Mouse (Mus musculus) kidney, embryonic 14.5 days (tissue): Measurements from ENCODE around the gene Atp13a3. TPM values are rescaled to one million over a fixed set of nuclear protein-coding genes. Genes with fewer than 3 reads are reported as not detected.
A peak's percentile ranks its signal among the peaks of the same experiment; 100 is the strongest.
"Not testable (repeated sequence)": the region's sequence is repeated elsewhere in the genome, so short reads cannot be mapped to it uniquely, and the experiment has no call there.

Source experiments
- ATAC-seq: fragments of 200-750 bp; cut with Nextera tagmentation; 2 replicates; pipeline ENCODE4 v1.8.0; 2017; ENCODE audit warnings: moderate number of reproducible peaks, mild to moderate bottlenecking, moderate TSS enrichment, moderate library complexity; ENCODE audit not compliant: low FRiP score, low TSS enrichment
- H3K27ac ChIP-seq: fragments of 300-500 bp; sonication (generic); 2 replicates; pipeline ENCODE4 v1.5.1; 2014; ENCODE audit warnings: low read depth, mild to moderate bottlenecking, low read length, moderate library complexity, mixed read lengths
- H3K27me3 ChIP-seq: fragments of 300-500 bp; sonication (generic); 2 replicates; pipeline ENCODE4 v1.6.1; 2014; ENCODE audit warnings: mild to moderate bottlenecking, low read length; ENCODE audit not compliant: control insufficient read depth, insufficient read depth
- H3K36me3 ChIP-seq: fragments of 300-500 bp; sonication (generic); 2 replicates; pipeline ENCODE4 v1.6.1; 2014; ENCODE audit warnings: low read length, mixed read lengths; ENCODE audit not compliant: control insufficient read depth, insufficient read depth
- H3K4me1 ChIP-seq: fragments of 300-500 bp; sonication (generic); 2 replicates; pipeline ENCODE4 v1.6.1; 2014; ENCODE audit warnings: low read length, mixed read lengths; ENCODE audit not compliant: control insufficient read depth, insufficient read depth
- H3K4me2 ChIP-seq: fragments of 300-500 bp; sonication (generic); replicated peaks from 2 replicates; pipeline ENCODE4 v1.6.1; 2014; ENCODE audit warnings: low read depth, mild to moderate bottlenecking, low read length
- H3K4me3 ChIP-seq: fragments of 300-500 bp; sonication (generic); 2 replicates; pipeline ENCODE4 v1.5.1; 2014; ENCODE audit warnings: mild to moderate bottlenecking, low read length
- H3K9ac ChIP-seq: fragments of 300-500 bp; sonication (generic); 2 replicates; pipeline ENCODE4 v1.6.1; 2014; ENCODE audit warnings: low read depth, mild to moderate bottlenecking, low read length, moderate library complexity
- H3K9me3 ChIP-seq: fragments of 300-500 bp; sonication (generic); 2 replicates; pipeline ENCODE4 v1.6.1; 2016; ENCODE audit warnings: low read length; ENCODE audit not compliant: control insufficient read depth
- WGBS: fragments of 180-500 bp; shearing (Covaris S2); extraction: QIAGEN DNeasy Blood & Tissue Kit; methylation state at CpG from one replicate; pipeline ENCODE4 v1.1.7; 2014; 5-methylcytosine and 5-hydroxymethylcytosine counted together
- polyA plus RNA-seq: library from polyadenylated mRNA; unstranded; fragments of >200 nt; fragmentation: Nextera tagmentation; extraction: Ambion mirVana; gene quantifications from 2 replicates; pipeline ENCODE4 v1.2.1, GENCODE M21; 2014

Atp13a3 gene
- polyA plus RNA-seq, 1 experiment from 2014 or later, result 20.2 TPM

- peak overlapping the region; percentile 94 for H3K4me3 ChIP-seq
- ATAC-seq, result no peak
- no peak overlapping the region for H3K27ac ChIP-seq
- no peaks in the 10 kb centered on the region for H3K9me3 ChIP-seq
- H3K27me3 ChIP-seq, result no peaks in the 10 kb centered on the region
- 57% methylated on average over 8 of the region's 8 CpGs for WGBS
- peaks cover 18% of the 10 kb centered on the region for H3K4me1 ChIP-seq
- peak overlapping the region; percentile 92 for H3K4me2 ChIP-seq
- peaks cover 11% of the 10 kb centered on the region; the same call in 1 of the 2 replicates for H3K36me3 ChIP-seq
- H3K9ac ChIP-seq, result no peak overlapping the region
These were observed 18.8 kb downstream of the Atp13a3 start for GRCm38 (mm10) chr16:30386911-30387439.

- H3K4me1 ChIP-seq, result peaks cover 18% of the 10 kb centered on the region
- no peak overlapping the region for H3K4me3 ChIP-seq
- H3K36me3 ChIP-seq, result peaks cover 11% of the 10 kb centered on the region; the same call in 1 of the 2 replicates
- H3K9me3 ChIP-seq, result no peaks in the 10 kb centered on the region
- ATAC-seq, result no peak
- no peak overlapping the region for H3K27ac ChIP-seq
- H3K9ac ChIP-seq, result no peak overlapping the region
- H3K27me3 ChIP-seq, result no peaks in the 10 kb centered on the region
- WGBS, result 98% methylated on average over 1 of the region's 1 CpGs
- no peak overlapping the region for H3K4me2 ChIP-seq
These were observed 20.2 kb downstream of the Atp13a3 start for GRCm38 (mm10) chr16:30385531-30385930.

GRCm38 (mm10) chr16:30376237-30376636 is 29.5 kb downstream of the Atp13a3 start:
- Histone ChIP-seq H3K4me3 (no peak overlapping the region), H3K27me3 (no peaks in the 10 kb centered on the region), H3K9me3 (no peaks in the 10 kb centered on the region), H3K9ac (no peak overlapping the region), H3K4me1 (no peaks in the 10 kb centered on the region), H3K36me3 (peaks cover 8% of the 10 kb centered on the region; the same call in 1 of the 2 replicates), H3K27ac (no peak overlapping the region), H3K4me2 (no peak overlapping the region)
- ATAC-seq, result no peak
- WGBS, result 71% methylated on average over 3 of the region's 3 CpGs

- Histone ChIP-seq H3K27ac (no peak overlapping the region), H3K4me1 (no peaks in the 10 kb centered on the region), H3K4me3 (no peak overlapping the region), H3K9ac (no peak overlapping the region), H3K36me3 (peaks cover 5% of the 10 kb centered on the region; the same call in 1 of the 2 replicates), H3K4me2 (no peak overlapping the region), H3K9me3 (no peaks in the 10 kb centered on the region), H3K27me3 (no peaks in the 10 kb centered on the region)
- ATAC-seq, result no peak
- 92% methylated on average over 3 of the region's 3 CpGs for WGBS
These were observed 30.8 kb downstream of the Atp13a3 start for GRCm38 (mm10) chr16:30374927-30375326.

DNA sequence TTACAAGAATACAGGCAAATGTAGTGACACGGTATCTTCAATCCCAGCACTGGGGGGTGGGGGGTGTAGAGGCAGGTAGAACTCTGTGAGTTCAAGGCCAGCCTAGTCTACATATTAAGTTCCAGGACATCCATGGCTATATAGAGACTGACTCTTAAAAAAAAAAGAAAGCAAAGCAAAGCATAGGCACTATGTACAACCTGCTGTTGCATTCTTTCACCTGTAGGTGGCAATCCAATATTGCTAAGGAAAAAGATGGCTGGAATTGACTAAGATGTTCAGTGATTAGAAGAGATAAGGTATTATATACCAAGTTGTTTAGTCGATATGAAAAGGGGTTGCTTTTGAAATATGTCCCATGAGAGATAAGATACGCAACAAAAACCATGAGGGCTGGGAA is 31.5 kb downstream of the Atp13a3 start:
- H3K27me3 ChIP-seq, result no peaks in the 10 kb centered on the region
- no peaks in the 10 kb centered on the region for H3K9me3 ChIP-seq
- H3K4me2 ChIP-seq, result no peak overlapping the region
- no peak overlapping the region for H3K9ac ChIP-seq
- 0 out of 2 replicates have a peak, but pooled peaks cover 4% of the 10 kb centered on the region for H3K36me3 ChIP-seq
- ATAC-seq, result no peak
- H3K4me3 ChIP-seq, result no peak overlapping the region
- no peak overlapping the region for H3K27ac ChIP-seq
- H3K4me1 ChIP-seq, result no peaks in the 10 kb centered on the region
- 67% methylated on average over 3 of the region's 3 CpGs for WGBS

DNA sequence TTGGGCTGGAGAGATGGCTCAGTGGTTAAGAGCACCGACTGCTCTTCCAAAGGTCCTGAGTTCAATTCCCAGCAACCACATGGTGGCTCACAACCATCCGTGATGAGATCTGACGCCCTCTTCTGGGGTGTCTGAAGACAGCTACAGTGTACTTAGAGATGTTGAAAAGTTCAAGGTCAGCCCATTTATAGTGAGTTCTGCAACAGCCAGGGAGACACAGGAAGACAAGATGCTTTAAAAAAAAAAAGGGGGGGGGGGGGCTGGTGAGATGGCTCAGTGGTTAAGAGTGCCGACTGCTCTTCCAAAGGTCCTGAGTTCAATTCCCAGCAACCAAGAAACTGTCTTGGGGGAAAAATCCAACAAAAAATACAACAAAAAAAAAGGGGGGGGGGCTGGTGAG is 32.5 kb downstream of the Atp13a3 start:
- 91% methylated on average over 4 of the region's 4 CpGs for WGBS
- ATAC-seq, H3K4me3 ChIP-seq, H3K36me3 ChIP-seq, H3K4me2 ChIP-seq, H3K27ac ChIP-seq, H3K9me3 ChIP-seq, H3K4me1 ChIP-seq, H3K9ac ChIP-seq, H3K27me3 ChIP-seq: not testable (repeated sequence)

GRCm38 (mm10) chr16:30367395-30367794 is 38.4 kb downstream of the Atp13a3 start:
- WGBS, result 84% methylated on average over 2 of the region's 2 CpGs
- H3K4me3 ChIP-seq, result no peak overlapping the region
- H3K27me3 ChIP-seq, result no peaks in the 10 kb centered on the region
- H3K36me3 ChIP-seq, result no peaks in the 10 kb centered on the region; the same call in 1 of the 2 replicates
- no peaks in the 10 kb centered on the region for H3K9me3 ChIP-seq
- H3K9ac ChIP-seq, result no peak overlapping the region
- no peak overlapping the region for H3K27ac ChIP-seq
- no peak for ATAC-seq
- H3K4me2 ChIP-seq, result no peak overlapping the region
- no peaks in the 10 kb centered on the region for H3K4me1 ChIP-seq

- 90% methylated on average over 6 of the region's 6 CpGs for WGBS
- Histone ChIP-seq H3K9me3 (no peaks in the 10 kb centered on the region), H3K27me3 (no peaks in the 10 kb centered on the region), H3K4me2 (no peak overlapping the region), H3K36me3 (no peaks in the 10 kb centered on the region; the same call in 1 of the 2 replicates), H3K27ac (no peak overlapping the region), H3K9ac (no peak overlapping the region), H3K4me1 (no peaks in the 10 kb centered on the region), H3K4me3 (no peak overlapping the region)
- ATAC-seq, result no peak
These were observed 41.2 kb downstream of the Atp13a3 start for GRCm38 (mm10) chr16:30364604-30365003.

DNA sequence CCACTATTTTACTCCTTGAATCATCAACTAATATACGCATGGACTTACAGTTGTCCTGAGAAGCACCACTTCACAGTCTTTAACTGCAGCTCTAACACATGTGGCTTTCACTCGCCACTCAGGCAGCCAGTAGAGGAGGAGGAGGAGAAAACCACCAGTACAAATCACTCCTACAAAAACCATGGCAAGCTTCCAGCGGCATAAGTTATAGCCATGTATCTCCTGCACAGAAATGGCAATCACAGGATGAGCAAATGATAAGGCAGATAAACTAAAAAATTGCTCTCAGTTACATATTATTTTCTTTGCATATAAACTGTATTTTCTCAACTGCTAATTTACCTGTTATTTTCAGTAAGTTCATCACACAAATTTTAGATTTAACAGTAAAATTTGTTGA is 43.2 kb downstream of the Atp13a3 start:
- Histone ChIP-seq H3K36me3 (no peaks in the 10 kb centered on the region; the same call in 1 of the 2 replicates), H3K27me3 (no peaks in the 10 kb centered on the region), H3K9me3 (no peaks in the 10 kb centered on the region), H3K9ac (no peak overlapping the region), H3K27ac (no peak overlapping the region), H3K4me2 (no peak overlapping the region), H3K4me3 (no peak overlapping the region), H3K4me1 (no peaks in the 10 kb centered on the region)
- WGBS, result 73% methylated on average over 3 of the region's 3 CpGs
- ATAC-seq, result no peak
